Mouse (Mus musculus) myocyte (in vitro differentiated cells): ENCODE measurements at regions not wholly inside any gene's neighbourhood (a gene's known extent, or its start where the extent isn't known, plus 50 kb on each side); places are given as distances from the start of the nearest gene placed in this dataset.

Source experiments
- CEBPB ChIP-seq: IDR thresholded peaks from 2 replicates; pipeline ENCODE4 v1.6.1; 2011; ENCODE audit warnings: mild to moderate bottlenecking, moderate library complexity; ENCODE audit not compliant: poor library complexity, insufficient read depth, severe bottlenecking
- E2F4 ChIP-seq: IDR thresholded peaks from one replicate; pipeline ENCODE4 v1.6.1; 2011; ENCODE audit warnings: mild to moderate bottlenecking, control low read depth, moderate library complexity; ENCODE audit not compliant: insufficient read depth
- MYOG ChIP-seq, 3 experiments: IDR thresholded peaks; one replicate each; pipeline ENCODE4 v1.6.1; 2011; ENCODE audit warnings: control low read depth in 2 of 3, low read depth in 2 of 3, mild to moderate bottlenecking in 2 of 3; ENCODE audit not compliant: insufficient read length in 2 of 3, control insufficient read depth in 1 of 3, insufficient read depth in 1 of 3
- POLR2A ChIP-seq: IDR thresholded peaks from one replicate; pipeline ENCODE4 v1.6.1; 2011; ENCODE audit warnings: low read depth, mild to moderate bottlenecking, control low read depth, moderate library complexity; ENCODE audit not compliant: insufficient read length
- TCF12 ChIP-seq: IDR thresholded peaks from one replicate; pipeline ENCODE4 v1.6.1; 2011; ENCODE audit warnings: mild to moderate bottlenecking, control low read depth; ENCODE audit not compliant: poor library complexity, insufficient read depth, severe bottlenecking
- USF1 ChIP-seq: IDR thresholded peaks from one replicate; pipeline ENCODE4 v1.6.1; 2011; ENCODE audit warnings: low read depth, mild to moderate bottlenecking, control low read depth, moderate library complexity

GRCm38 (mm10) chr5:120297190-120297589 lies 134.3 kb upstream of the Lhx5 start:
- TF ChIP-seq POLR2A (no peak), E2F4 (no peak), MYOG (IDR thresholded peaks at IDR 0.05; ENCODE audit: control insufficient read depth in 1 of 3, insufficient read depth in 1 of 3, insufficient read length in 2 of 3, low read depth in 2 of 3) (no peak), USF1 (no peak), CEBPB (no peak), TCF12 (no peak)
